Mouse (Mus musculus) liver, adult 10 weeks (tissue): ENCODE data around the gene Eif3d. TPM values are rescaled to one million over a fixed set of nuclear protein-coding genes. Genes with fewer than 3 reads are reported as not detected.

Experiments
- polyA plus RNA-seq: library from polyadenylated mRNA; stranded (reverse); fragments of 350-450 nt; fragmentation: Illumina TruSeq; extraction: RNeasy Lipid Tissue Mini Kit (QIAGEN cat#74804); gene quantifications from one replicate; pipeline ENCODE4 v1.2.3, GENCODE M21; 2014; ENCODE audit warnings: low read depth, low replicate concordance

The Eif3d gene
- polyA plus RNA-seq = 22.4 TPM

DNA sequence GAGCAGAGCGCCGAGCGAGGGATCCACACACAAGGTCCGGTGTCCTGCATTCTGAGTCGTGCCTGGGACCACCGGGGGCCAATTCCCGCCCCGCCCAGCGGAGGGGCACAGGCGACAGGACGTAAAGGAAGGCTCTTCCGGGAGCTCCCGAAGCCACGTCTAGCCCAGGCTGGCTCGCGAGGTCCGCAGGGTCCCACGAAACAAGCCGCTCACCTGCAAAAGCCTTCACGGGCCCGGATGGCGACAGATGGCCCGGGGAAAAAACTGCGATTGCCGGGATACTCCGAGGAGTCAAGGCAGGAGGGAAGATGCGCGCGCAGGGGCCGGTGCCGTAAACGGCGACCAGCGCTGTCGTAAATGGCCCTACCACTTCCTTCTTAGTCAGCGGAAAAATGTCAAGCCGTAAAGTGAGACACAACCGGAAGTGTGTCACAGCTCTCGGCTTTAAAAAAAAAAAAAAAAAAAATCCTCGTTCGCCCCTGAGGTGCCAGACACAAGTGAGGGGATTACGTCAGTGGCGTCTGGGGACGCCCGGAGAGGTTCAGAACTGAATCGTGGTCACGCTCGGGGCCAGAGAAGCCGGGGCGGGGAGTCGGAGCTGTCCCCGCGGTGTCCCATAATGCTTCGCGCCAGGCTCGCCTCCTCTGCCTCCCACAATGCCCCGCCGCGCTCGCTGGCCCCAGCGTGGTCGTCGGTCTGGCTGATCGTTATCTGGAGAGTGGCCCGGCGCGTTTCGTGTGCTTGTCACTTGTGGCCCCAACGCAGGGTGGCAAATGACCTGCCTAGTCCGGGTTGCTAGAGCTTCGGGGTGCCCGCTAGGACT is at the start of gene Eif3d:
Gene Eif3d, minus strand, starts transcription at position 344 of the 823 bp plus-strand sequence.

DNA sequence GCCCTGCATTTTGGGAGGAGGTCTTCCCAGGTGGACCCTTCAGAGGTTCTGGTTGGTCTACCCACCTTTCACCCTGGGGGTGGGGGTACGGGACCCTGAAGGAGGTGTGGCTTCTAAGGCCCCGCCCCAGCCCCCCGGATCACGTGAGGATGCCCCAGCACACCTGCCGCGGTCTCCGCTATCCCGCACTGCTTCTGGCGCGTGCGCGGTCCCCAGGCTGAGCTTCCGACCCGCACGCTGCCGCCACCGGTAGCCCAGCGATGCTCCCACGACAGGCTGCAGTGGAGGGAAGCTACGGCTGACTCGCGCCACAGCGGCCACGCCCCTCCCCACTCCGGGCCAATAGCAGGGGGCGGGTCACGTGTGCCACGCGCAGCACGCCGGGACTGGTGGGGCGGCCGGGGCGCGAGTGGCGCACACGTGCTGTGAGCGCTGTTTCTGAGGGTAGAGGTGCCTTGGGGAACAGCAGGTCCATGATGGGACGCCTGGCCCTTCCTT is 14.2 kb downstream of the Eif3d start, which contains the start of gene Foxred2:
Gene Foxred2, minus strand, starts transcription at position 319 of the 498 bp plus-strand sequence.

DNA sequence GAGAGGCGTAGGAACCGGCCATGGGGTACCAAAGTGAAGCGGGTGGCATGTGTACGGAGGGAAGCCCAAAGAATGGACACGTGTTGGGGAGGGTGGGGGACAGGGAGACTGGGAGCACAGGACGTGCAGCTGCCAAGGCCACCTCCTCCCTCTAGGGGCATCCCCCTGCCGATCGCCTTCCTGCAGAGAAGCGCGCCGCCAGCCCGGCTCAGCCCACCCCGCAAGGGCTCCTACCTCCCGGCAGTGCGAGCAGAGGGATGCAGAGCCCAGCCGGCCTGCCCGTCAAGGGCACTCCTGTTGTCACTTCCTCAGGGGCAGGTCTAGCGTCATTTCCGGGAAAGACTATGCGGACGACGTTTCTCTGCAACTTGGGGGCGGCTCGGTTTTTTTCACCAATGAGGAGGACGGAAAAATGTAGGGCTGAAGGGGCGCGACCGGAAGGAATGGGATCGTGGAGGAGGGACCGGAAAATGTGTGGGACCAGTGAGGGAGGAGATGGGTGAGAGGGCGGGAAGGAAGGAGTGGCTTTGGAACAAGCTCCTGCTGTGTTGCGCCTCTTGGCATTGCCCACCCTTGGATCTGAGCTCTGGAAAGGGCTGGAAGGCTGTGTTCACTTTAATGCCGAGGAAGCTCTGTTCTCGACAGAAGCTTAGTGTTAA is 41.8 kb downstream of the Eif3d start, which contains the start of gene Txn2:
Gene Txn2, minus strand, starts transcription at position 334 of the 659 bp plus-strand sequence.

Other genes starting within 250 kb of the Eif3d start
- gene Apol9b, start 241.8 kb downstream of the Eif3d start, polyA plus RNA-seq = 28.4 TPM
- not detected for gene Apol8, start 213.8 kb downstream of the Eif3d start, polyA plus RNA-seq
- 3.8 TPM for gene Myh9, start 128.6 kb downstream of the Eif3d start, polyA plus RNA-seq
- gene Txn2, start 41.8 kb downstream of the Eif3d start, polyA plus RNA-seq = 71.3 TPM
- gene Foxred2, start 14.1 kb downstream of the Eif3d start, polyA plus RNA-seq = 0.16 TPM
- not detected for gene Cacng2, start 149.2 kb upstream of the Eif3d start, polyA plus RNA-seq
- gene Ift27, start 203.3 kb upstream of the Eif3d start, polyA plus RNA-seq = 4.1 TPM
- gene Pvalb, start 235.6 kb upstream of the Eif3d start, polyA plus RNA-seq = not detected